Mouse (Mus musculus) cortical plate, adult 2 months (tissue): ENCODE results near the gene Fancc.

ENCODE experiments used
- CTCF ChIP-seq: fragments of 200-500 bp; IDR thresholded peaks from 2 replicates; pipeline ENCODE4 v1.5.1; 2011; ENCODE audit warnings: mild to moderate bottlenecking, control low read depth, low read length; ENCODE audit not compliant: insufficient read depth; ENCODE audit errors: extremely low read depth
- POLR2A ChIP-seq: fragments of 200-500 bp; IDR thresholded peaks from 2 replicates; pipeline ENCODE4 v1.6.1; 2011; ENCODE audit warnings: mild to moderate bottlenecking, low read length, control low read depth; ENCODE audit not compliant: insufficient read depth; ENCODE audit errors: extremely low read depth

DNA sequence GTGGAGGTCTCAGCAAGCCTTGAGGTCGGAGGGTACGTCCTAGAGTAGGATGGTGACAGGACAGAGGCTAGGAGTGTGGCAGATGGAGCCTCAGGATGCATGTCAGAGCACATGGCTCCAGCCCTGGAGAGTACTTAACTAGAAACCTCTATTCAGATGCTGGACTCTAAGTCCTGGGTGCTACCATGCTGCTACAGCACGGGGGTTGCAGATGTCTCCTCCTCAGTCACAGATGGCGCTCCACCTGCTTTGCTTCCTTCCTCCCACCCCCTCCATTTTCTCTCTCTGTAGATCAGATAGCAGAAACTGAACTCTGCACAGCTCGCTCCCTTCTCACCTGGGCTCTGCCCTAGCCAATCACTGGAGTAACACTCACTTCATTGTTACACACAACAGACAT is 190.3 kb downstream of the Fancc start:
- TF ChIP-seq POLR2A: no peak
- no peak for TF ChIP-seq CTCF
